9 mouse cellular contexts compared by ENCODE assay signal in the genomic region with DNA sequence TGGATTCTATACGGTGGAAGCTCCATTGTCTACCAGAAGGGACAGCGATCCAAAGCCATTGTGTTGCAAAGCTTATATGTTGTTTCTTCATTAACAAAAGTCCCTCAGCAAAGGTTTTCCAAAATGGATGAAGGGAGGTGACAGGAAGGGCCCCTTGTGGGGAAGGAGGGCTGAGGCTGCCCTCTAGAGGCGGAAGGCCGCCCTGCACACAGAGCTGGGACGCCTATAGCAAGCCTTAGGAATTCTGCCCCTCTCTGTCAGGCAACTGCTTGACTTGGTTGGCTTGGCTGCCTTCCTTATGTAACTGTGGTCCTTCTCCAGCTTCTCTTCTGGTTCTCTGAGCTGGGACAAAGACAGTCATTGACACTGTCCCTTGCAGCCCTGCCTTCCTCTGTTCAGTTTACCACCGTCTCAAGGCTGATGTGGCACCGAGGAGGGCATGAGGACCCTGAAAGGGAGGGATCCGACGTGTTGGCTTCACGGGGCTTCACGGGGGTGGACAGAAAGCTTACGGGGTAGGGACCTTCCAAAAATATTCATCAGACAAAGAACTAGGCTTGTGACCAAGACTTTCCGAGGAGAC.
DNase-seq lines count a peak whose midpoint lies in the region; ATAC-seq and TF ChIP-seq lines count a peak whose summit lies in the region.
"Had no signal": no experiment of that assay in that cellular context is flagged by ENCODE, and none has a peak within 500 bp of the region (broad histone marks: within the 10 kb centered on the region; RNA-seq: fewer than 3 reads in every experiment).

No protein-coding gene starts in this region.

- no peaks in the 10 kb centered on the region for H3K36me3 ChIP-seq in forebrain, embryonic 16.5 days (ENCODE audit: control insufficient read depth, insufficient read depth)
- no peaks in the 10 kb centered on the region for H3K36me3 ChIP-seq in intestine, embryonic 15.5 days
- H3K36me3 ChIP-seq in limb, embryonic 10.5 days, result no peaks in the 10 kb centered on the region
- no peaks in the 10 kb centered on the region for H3K36me3 ChIP-seq in thymus, adult 2 months (ENCODE audit: control insufficient read depth, insufficient read depth, low read length)
- H3K36me3 ChIP-seq: limb, embryonic 15.5 days had no signal

- H3K4me1 ChIP-seq in forebrain, embryonic 16.5 days (replicated peaks; ENCODE audit: control insufficient read depth, insufficient read depth, low read length), result peaks cover 3% of the 10 kb centered on the region
- H3K4me1 ChIP-seq in intestine, embryonic 15.5 days (replicated peaks), result no peaks in the 10 kb centered on the region
- no peaks in the 10 kb centered on the region for H3K4me1 ChIP-seq in limb, embryonic 10.5 days
- no peaks in the 10 kb centered on the region for H3K4me1 ChIP-seq in thymus, adult 2 months (replicated peaks; ENCODE audit: control insufficient read depth, insufficient read depth, low read length)
- H3K4me1 ChIP-seq: limb, embryonic 15.5 days had no signal

- 53% methylated on average over 13 of the region's 13 CpGs for WGBS in forebrain, embryonic 16.5 days
- WGBS in intestine, embryonic 15.5 days, result 66% methylated on average over 13 of the region's 13 CpGs
- 62% methylated on average over 13 of the region's 13 CpGs for WGBS in limb, embryonic 10.5 days
- 71% methylated on average over 13 of the region's 13 CpGs for WGBS in thymus, adult 2 months

- H3K9ac ChIP-seq in forebrain, embryonic 16.5 days (replicated peaks; ENCODE audit: low read depth, low read length), result no peak overlapping the region
- H3K9ac ChIP-seq in intestine, embryonic 15.5 days, result no peak overlapping the region
- H3K9ac ChIP-seq: limb, embryonic 15.5 days had no signal

- H3K27me3 ChIP-seq in forebrain, embryonic 16.5 days (replicated peaks; ENCODE audit: control insufficient read depth, insufficient read depth, low read length), result no peaks in the 10 kb centered on the region
- H3K27me3 ChIP-seq in intestine, embryonic 15.5 days (replicated peaks), result no peaks in the 10 kb centered on the region
- no peaks in the 10 kb centered on the region for H3K27me3 ChIP-seq in limb, embryonic 10.5 days (ENCODE audit: low read depth, poor library complexity, severe bottlenecking)
- no peaks in the 10 kb centered on the region for H3K27me3 ChIP-seq in thymus, adult 2 months (ENCODE audit: control insufficient read depth, insufficient read depth, low read length)
- H3K27me3 ChIP-seq: limb, embryonic 15.5 days had no signal

- no peak overlapping the region for H3K4me3 ChIP-seq in forebrain, embryonic 16.5 days (replicated peaks; ENCODE audit: low read length)
- no peak overlapping the region for H3K4me3 ChIP-seq in intestine, embryonic 15.5 days (replicated peaks)
- no peak overlapping the region for H3K4me3 ChIP-seq in limb, embryonic 10.5 days
- no peak overlapping the region for H3K4me3 ChIP-seq in thymus, adult 2 months (ENCODE audit: control insufficient read depth, insufficient read depth, low read length)
- H3K4me3 ChIP-seq: limb, embryonic 15.5 days had no signal

- TF ChIP-seq POLR2A in thymus, adult 2 months (IDR thresholded peaks at IDR 0.05; ENCODE audit: control insufficient read depth, extremely low read depth, insufficient read depth, low read length, poor library complexity), result no peak

- ATAC-seq in cerebellum, adult (ENCODE audit: insufficient number of reproducible peaks, low FRiP score, low TSS enrichment), result peak; percentile 62
- peak; percentile 34; the same call in 1 of the 2 replicates for ATAC-seq in forebrain, embryonic 16.5 days
- peak; percentile 57; the same call in 1 of the 2 replicates for ATAC-seq in intestine, embryonic 15.5 days

- no peak overlapping the region for H3K4me2 ChIP-seq in forebrain, embryonic 16.5 days (ENCODE audit: low read length)
- no peak overlapping the region for H3K4me2 ChIP-seq in intestine, embryonic 15.5 days (replicated peaks)
- H3K4me2 ChIP-seq: limb, embryonic 15.5 days had no signal

- peak; percentile 48 for DNase-seq in right cerebral cortex, adult 18-20 months
- no peak for DNase-seq in right cerebral cortex, postnatal 36 days (ENCODE audit: low spot score in 2 of 2)
- peak; percentile 84 for DNase-seq in limb, embryonic 10.5 days (ENCODE audit: low spot score)
- DNase-seq in natural killer cell, adult 2 months (ENCODE audit: low spot score in 2 of 2), result peak; percentile 12 to 36
- DNase-seq in thymus, adult 2 months, result peak; percentile 67

- no peak overlapping the region for H3K27ac ChIP-seq in forebrain, embryonic 16.5 days (ENCODE audit: low read length)
- H3K27ac ChIP-seq in intestine, embryonic 15.5 days, result no peak overlapping the region
- H3K27ac ChIP-seq in limb, embryonic 10.5 days, result no peak overlapping the region
- H3K27ac ChIP-seq in thymus, adult 2 months (ENCODE audit: control insufficient read depth, insufficient read depth, low read length), result no peak overlapping the region
- H3K27ac ChIP-seq: limb, embryonic 15.5 days had no signal

- H3K9me3 ChIP-seq in forebrain, embryonic 16.5 days (ENCODE audit: control insufficient read depth, low read length), result no peaks in the 10 kb centered on the region
- H3K9me3 ChIP-seq in intestine, embryonic 15.5 days, result no peaks in the 10 kb centered on the region
- no peaks in the 10 kb centered on the region for H3K9me3 ChIP-seq in limb, embryonic 10.5 days (replicated peaks)
- H3K9me3 ChIP-seq: limb, embryonic 15.5 days had no signal

- peak; percentile 94 for TF ChIP-seq CTCF in thymus, adult 2 months (IDR thresholded peaks at IDR 0.05; ENCODE audit: borderline replicate concordance, control insufficient read depth, extremely low read depth, insufficient read depth, low read length, poor library complexity)

Comparison
In these comparisons a context has a peak if more than half of its experiments do, and no peak if none do; other contexts are left out.
1. DNase-seq: peak in right cerebral cortex, adult 18-20 months (single experiment), limb, embryonic 10.5 days (single experiment), natural killer cell, adult 2 months (2 of 2) and thymus, adult 2 months (single experiment); none in right cerebral cortex, postnatal 36 days (0 of 2).
2. Peak in every context shown above with its lines, with median percentiles within 50 percentile points of each other: ATAC-seq.